Mouse (Mus musculus) megakaryocyte, embryonic 14.5 days (primary cell): Measurements from ENCODE around the gene Rsf1.

Source experiments
- FLI1 ChIP-seq: IDR thresholded peaks from 2 replicates; pipeline ENCODE4 v1.6.1; 2012; ENCODE audit warnings: low read length, inconsistent platforms, mixed read lengths
- GATA1 ChIP-seq: IDR thresholded peaks from 3 replicates; pipeline ENCODE4 v1.6.1; 2012; ENCODE audit warnings: mixed read lengths, low read length, inconsistent platforms, borderline replicate concordance

- TF ChIP-seq GATA1 (no peak), FLI1 (no peak)
Observed at GRCm38 (mm10) chr7:97656144-97656543, 76.5 kb downstream of the Rsf1 start.
